Mouse (Mus musculus) MEL (cell line): ENCODE measurements at regions not wholly inside any gene's neighbourhood (a gene's known extent, or its start where the extent isn't known, plus 50 kb on each side); places are given as distances from the start of the nearest gene placed in this dataset.

Experiments
- DNase-seq: peaks from one replicate; pipeline ENCODE4 v3.0.0; 2011; ENCODE audit warnings: low read depth, low spot score
- H3K27ac ChIP-seq: 2 replicates; pipeline ENCODE4 v1.5.1; 2012; ENCODE audit warnings: low read depth, mild to moderate bottlenecking, control low read depth, low read length, moderate library complexity; ENCODE audit not compliant: control insufficient read depth
- H3K27me3 ChIP-seq, 2 experiments: fragments of 150-350 bp in 1 of 2; sonication (generic) in 1 of 2; 2 replicates each; pipeline ENCODE4 v1.6.1; 2012; ENCODE audit warnings: low read length in 2 of 2, mild to moderate bottlenecking in 2 of 2, improper control_type of control experiment in 1 of 2, moderate library complexity in 1 of 2; ENCODE audit not compliant: insufficient read depth in 2 of 2, control insufficient read depth in 1 of 2
- H3K36me3 ChIP-seq, 2 experiments: 2 replicates each; pipeline ENCODE4 v1.6.1; 2012 to 2014; ENCODE audit warnings: low read length in 2 of 2, improper control_type of control experiment in 1 of 2, inconsistent platforms in 1 of 2, mild to moderate bottlenecking in 1 of 2; ENCODE audit not compliant: insufficient read depth in 2 of 2, control insufficient read depth in 1 of 2
- H3K4me1 ChIP-seq, 2 experiments: fragments of 150-350 bp in 1 of 2; sonication (generic) in 1 of 2; 2 replicates each; pipeline ENCODE4 v1.6.1; 2012; ENCODE audit warnings: low read length in 2 of 2, improper control_type of control experiment in 1 of 2, mild to moderate bottlenecking in 1 of 2; ENCODE audit not compliant: insufficient read depth in 2 of 2, control insufficient read depth in 1 of 2
- H3K4me3 ChIP-seq, 2 experiments: fragments of 150-350 bp in 1 of 2; sonication (generic) in 1 of 2; 2 replicates each; pipeline ENCODE4 v1.5.1; 2012; ENCODE audit warnings: low read depth in 2 of 2, low read length in 2 of 2, mild to moderate bottlenecking in 2 of 2, moderate library complexity in 2 of 2, control low read depth in 1 of 2, improper control_type of control experiment in 1 of 2; ENCODE audit not compliant: control insufficient read depth in 1 of 2, insufficient read depth in 1 of 2
- H3K79me2 ChIP-seq: 2 replicates; pipeline ENCODE4 v1.6.1; 2012; ENCODE audit warnings: mild to moderate bottlenecking, low read length, moderate library complexity; ENCODE audit not compliant: control insufficient read depth, poor library complexity, insufficient read depth
- H3K9ac ChIP-seq: 2 replicates; pipeline ENCODE4 v1.6.1; 2012; ENCODE audit warnings: low read depth, mild to moderate bottlenecking, control low read depth, low read length, moderate library complexity; ENCODE audit not compliant: control insufficient read depth, poor library complexity, severe bottlenecking
- H3K9me3 ChIP-seq: fragments of 150-350 bp; sonication (generic); replicated peaks from 2 replicates; pipeline ENCODE4 v1.6.1; 2012; ENCODE audit warnings: mild to moderate bottlenecking, low read length, improper control_type of control experiment, moderate library complexity; ENCODE audit not compliant: insufficient read depth
- BHLHE40 ChIP-seq: IDR thresholded peaks from 2 replicates; pipeline ENCODE4 v1.6.1; 2012; ENCODE audit warnings: low read depth, mild to moderate bottlenecking, inconsistent platforms, low read length, improper control_type of control experiment, borderline replicate concordance
- CTCF ChIP-seq, 3 experiments: IDR thresholded peaks in 2 of 3; conservative IDR thresholded peaks in 1 of 3; 2 replicates each; pipeline ENCODE4 v1.5.1; 2011 to 2012; ENCODE audit warnings: low read length in 3 of 3, low read depth in 2 of 3, mild to moderate bottlenecking in 2 of 3, improper control_type of control experiment in 1 of 3, inconsistent platforms in 1 of 3, mixed read lengths in 1 of 3, moderate library complexity in 1 of 3; ENCODE audit not compliant: control insufficient read depth in 1 of 3, insufficient read depth in 1 of 3, poor library complexity in 1 of 3, severe bottlenecking in 1 of 3
- GABPA ChIP-seq: IDR thresholded peaks from 2 replicates; pipeline ENCODE4 v1.6.1; 2012; ENCODE audit warnings: low read depth, mild to moderate bottlenecking, inconsistent platforms, low read length, improper control_type of control experiment, moderate library complexity
- MAFK ChIP-seq: IDR thresholded peaks from 2 replicates; pipeline ENCODE4 v1.6.1; 2011; ENCODE audit warnings: low read depth, mild to moderate bottlenecking, low read length, improper control_type of control experiment, borderline replicate concordance
- MAX ChIP-seq: IDR thresholded peaks from 2 replicates; pipeline ENCODE4 v1.6.1; 2011; ENCODE audit warnings: low read length, improper control_type of control experiment
- MAZ ChIP-seq: IDR thresholded peaks from 2 replicates; pipeline ENCODE4 v1.6.1; 2012; ENCODE audit warnings: low read depth, mild to moderate bottlenecking, inconsistent platforms, low read length, improper control_type of control experiment
- MEF2A ChIP-seq: IDR thresholded peaks from 2 replicates; pipeline ENCODE4 v1.6.1; 2014; ENCODE audit warnings: low read depth, mild to moderate bottlenecking, inconsistent platforms, low read length, improper control_type of control experiment; ENCODE audit not compliant: poor library complexity, insufficient replicate concordance, severe bottlenecking; ENCODE audit errors: extremely low read depth
- MXI1 ChIP-seq: IDR thresholded peaks from 2 replicates; pipeline ENCODE4 v1.6.1; 2011; ENCODE audit warnings: mild to moderate bottlenecking, low read depth, low read length, improper control_type of control experiment
- MYB ChIP-seq: IDR thresholded peaks from 2 replicates; pipeline ENCODE4 v1.6.1; 2011; ENCODE audit warnings: mild to moderate bottlenecking, low read depth, low read length, improper control_type of control experiment
- NELFE ChIP-seq: IDR thresholded peaks from 2 replicates; pipeline ENCODE4 v1.6.1; 2011; ENCODE audit warnings: low read depth, low read length, improper control_type of control experiment
- POLR2A ChIP-seq, 2 experiments: IDR thresholded peaks; 2 replicates each; pipeline ENCODE4 v1.6.1; 2011 to 2012; ENCODE audit warnings: low read length in 2 of 2, mild to moderate bottlenecking in 2 of 2, control low read depth in 1 of 2, improper control_type of control experiment in 1 of 2, low read depth in 1 of 2, moderate library complexity in 1 of 2; ENCODE audit not compliant: control insufficient read depth in 1 of 2, insufficient read depth in 1 of 2, poor library complexity in 1 of 2
- POLR2AphosphoS2 ChIP-seq: IDR thresholded peaks from 2 replicates; pipeline ENCODE4 v1.6.1; 2011; ENCODE audit warnings: low read length, improper control_type of control experiment
- RAD21 ChIP-seq: IDR thresholded peaks from 2 replicates; pipeline ENCODE4 v1.6.1; 2011; ENCODE audit warnings: mild to moderate bottlenecking, low read depth, low read length, improper control_type of control experiment
- RCOR1 ChIP-seq: IDR thresholded peaks from 2 replicates; pipeline ENCODE4 v1.6.1; 2012; ENCODE audit warnings: low read depth, mild to moderate bottlenecking, inconsistent platforms, low read length, improper control_type of control experiment
- SMC3 ChIP-seq: IDR thresholded peaks from 2 replicates; pipeline ENCODE4 v1.6.1; 2011; ENCODE audit warnings: low read depth, low read length, improper control_type of control experiment
- TAL1 ChIP-seq: IDR thresholded peaks from 2 replicates; pipeline ENCODE4 v1.6.1; 2012; ENCODE audit warnings: mild to moderate bottlenecking, inconsistent platforms, low read length, moderate library complexity, mixed read lengths
- TCF12 ChIP-seq: IDR thresholded peaks from 2 replicates; pipeline ENCODE4 v1.6.1; 2014; ENCODE audit warnings: low read depth, mild to moderate bottlenecking, inconsistent platforms, low read length, improper control_type of control experiment, moderate library complexity
- UBTF ChIP-seq: IDR thresholded peaks from 2 replicates; pipeline ENCODE4 v1.6.1; 2012; ENCODE audit warnings: low read depth, mild to moderate bottlenecking, inconsistent platforms, low read length, improper control_type of control experiment, moderate library complexity, borderline replicate concordance; ENCODE audit not compliant: insufficient read depth
- USF1 ChIP-seq: IDR thresholded peaks from 2 replicates; pipeline ENCODE4 v1.6.1; 2014; ENCODE audit warnings: low read depth, mild to moderate bottlenecking, inconsistent platforms, low read length, improper control_type of control experiment, moderate library complexity
- ZKSCAN1 ChIP-seq: IDR thresholded peaks from 2 replicates; pipeline ENCODE4 v1.6.1; 2012; ENCODE audit warnings: low read depth, mild to moderate bottlenecking, inconsistent platforms, low read length, improper control_type of control experiment, moderate library complexity
- ZMIZ1 ChIP-seq: IDR thresholded peaks from 2 replicates; pipeline ENCODE4 v1.6.1; 2012; ENCODE audit warnings: low read depth, mild to moderate bottlenecking, inconsistent platforms, low read length, improper control_type of control experiment, moderate library complexity

- DNase-seq: no peak
- no peaks in the 10 kb centered on the region for H3K9me3 ChIP-seq
- no peaks in the 10 kb centered on the region for H3K36me3 ChIP-seq
- H3K79me2 ChIP-seq: no peaks in the 10 kb centered on the region
- no peak overlapping the region for H3K4me3 ChIP-seq
- H3K4me1 ChIP-seq: no peaks in the 10 kb centered on the region
- H3K27me3 ChIP-seq: no peaks in the 10 kb centered on the region
- H3K9ac ChIP-seq: no peak overlapping the region
- no peak for TF ChIP-seq POLR2AphosphoS2
- no peak for TF ChIP-seq MEF2A
- TF ChIP-seq TCF12: no peak
- TF ChIP-seq MAFK: no peak
- no peak for TF ChIP-seq CTCF (IDR thresholded peaks at IDR 0.05 in 2 of 3, conservative IDR thresholded peaks at IDR 0.05 in 1 of 3; ENCODE audit: control insufficient read depth in 1 of 3, insufficient read depth in 1 of 3, low read depth in 2 of 3, low read length in 3 of 3, poor library complexity in 1 of 3, severe bottlenecking in 1 of 3)
- TF ChIP-seq RCOR1: no peak
- no peak for TF ChIP-seq SMC3
- no peak for TF ChIP-seq USF1
- TF ChIP-seq RAD21: no peak
- no peak for TF ChIP-seq BHLHE40
- no peak for TF ChIP-seq TAL1
- no peak for TF ChIP-seq MXI1
- no peak for TF ChIP-seq ZMIZ1
- TF ChIP-seq ZKSCAN1: no peak
- H3K27ac ChIP-seq: no peak overlapping the region
These were observed 143.1 kb upstream of the Pdzrn3 start for GRCm38 (mm10) chr6:101520755-101521154.

GRCm38 (mm10) chr6:101518904-101519701 lies 141.4 kb upstream of the Pdzrn3 start:
- H3K27me3 ChIP-seq: no peaks in the 10 kb centered on the region
- H3K9me3 ChIP-seq: no peaks in the 10 kb centered on the region
- no peaks in the 10 kb centered on the region for H3K36me3 ChIP-seq
- H3K9ac ChIP-seq: no peak overlapping the region
- DNase-seq: no peak
- no peak for TF ChIP-seq USF1
- no peak for TF ChIP-seq BHLHE40
- no peak for TF ChIP-seq MAZ
- TF ChIP-seq UBTF: no peak
- no peak for TF ChIP-seq NELFE
- TF ChIP-seq MAFK: no peak
- TF ChIP-seq MAX: no peak
- TF ChIP-seq MYB: no peak
- no peak for TF ChIP-seq MXI1
- no peak for TF ChIP-seq POLR2A (IDR thresholded peaks at IDR 0.05; ENCODE audit: control insufficient read depth in 1 of 2, insufficient read depth in 1 of 2, low read depth in 1 of 2, low read length in 2 of 2, poor library complexity in 1 of 2)
- TF ChIP-seq MEF2A: no peak
- TF ChIP-seq RAD21: no peak
- TF ChIP-seq GABPA: no peak
- no peaks in the 10 kb centered on the region for H3K79me2 ChIP-seq
- no peak overlapping the region for H3K27ac ChIP-seq
- no peaks in the 10 kb centered on the region for H3K4me1 ChIP-seq
- no peak overlapping the region for H3K4me3 ChIP-seq
